Mouse (Mus musculus) thymus, adult 2 months (tissue): ENCODE data around the gene Card9. TPM values are rescaled to one million over a fixed set of nuclear protein-coding genes. Genes with fewer than 3 reads are reported as not detected.

Source experiments
- DNase-seq: peaks from one replicate; pipeline ENCODE4 v3.0.0; 2021
- H3K27ac ChIP-seq: fragments of 200-500 bp; 2 replicates; pipeline ENCODE4 v1.5.1; 2012; ENCODE audit warnings: low read length, control low read depth; ENCODE audit not compliant: control insufficient read depth, insufficient read depth
- H3K27me3 ChIP-seq: fragments of 200-500 bp; 2 replicates; pipeline ENCODE4 v1.6.1; 2012; ENCODE audit warnings: mild to moderate bottlenecking, low read length, moderate library complexity, mixed read lengths; ENCODE audit not compliant: control insufficient read depth, insufficient read depth
- H3K36me3 ChIP-seq: fragments of 200-500 bp; 2 replicates; pipeline ENCODE4 v1.6.1; 2012; ENCODE audit warnings: mild to moderate bottlenecking, low read length, moderate library complexity; ENCODE audit not compliant: control insufficient read depth, insufficient read depth
- H3K4me1 ChIP-seq: fragments of 200-500 bp; replicated peaks from 2 replicates; pipeline ENCODE4 v1.6.1; 2012; ENCODE audit warnings: low read length; ENCODE audit not compliant: control insufficient read depth, insufficient read depth
- H3K4me3 ChIP-seq: fragments of 200-500 bp; 2 replicates; pipeline ENCODE4 v1.5.1; 2012; ENCODE audit warnings: mild to moderate bottlenecking, low read length, control low read depth, moderate library complexity; ENCODE audit not compliant: control insufficient read depth, insufficient read depth
- CTCF ChIP-seq: fragments of 200-500 bp; IDR thresholded peaks from 2 replicates; pipeline ENCODE4 v1.5.1; 2012; ENCODE audit warnings: mild to moderate bottlenecking, control low read depth, low read length, moderate library complexity, borderline replicate concordance; ENCODE audit not compliant: control insufficient read depth, poor library complexity, insufficient read depth; ENCODE audit errors: extremely low read depth
- POLR2A ChIP-seq: fragments of 200-500 bp; IDR thresholded peaks from 2 replicates; pipeline ENCODE4 v1.6.1; 2012; ENCODE audit warnings: mild to moderate bottlenecking, low read length, control low read depth, moderate library complexity; ENCODE audit not compliant: control insufficient read depth, poor library complexity, insufficient read depth; ENCODE audit errors: extremely low read depth
- WGBS: fragments of 180-500 bp; shearing (Covaris S2); methylation state at CpG from one replicate; pipeline ENCODE4 v1.1.7; 2018; 5-methylcytosine and 5-hydroxymethylcytosine counted together
- polyA plus RNA-seq: library from polyadenylated mRNA; depleted of rRNA; stranded (reverse); fragments of >200 nt; gene quantifications from 2 replicates; pipeline ENCODE4 v1.2.3, GENCODE M21; 2012

The Card9 gene
- polyA plus RNA-seq, 1 experiment = 51.0 TPM

GRCm38 (mm10) chr2:26348241-26348640 lies 12.5 kb downstream of the Card9 start:
- 93% methylated on average over 6 of the region's 6 CpGs for WGBS
- Histone ChIP-seq H3K36me3 (no peaks in the 10 kb centered on the region), H3K4me3 (no peak overlapping the region), H3K27me3 (no peaks in the 10 kb centered on the region), H3K4me1 (peaks cover 19% of the 10 kb centered on the region), H3K27ac (no peak overlapping the region)
- DNase-seq = no peak
- TF ChIP-seq POLR2A (no peak), CTCF (no peak)

GRCm38 (mm10) chr2:26342609-26343490 lies 17.9 kb downstream of the Card9 start:
- Histone ChIP-seq H3K27me3 (no peaks in the 10 kb centered on the region), H3K36me3 (no peaks in the 10 kb centered on the region), H3K4me3 (no peak overlapping the region), H3K4me1 (peaks cover 15% of the 10 kb centered on the region), H3K27ac (0 out of 2 replicates have a peak overlapping the region, but pooled peaks have one; percentile 6)
- 69% methylated on average over 11 of the region's 11 CpGs for WGBS
- TF ChIP-seq POLR2A (no peak), CTCF (no peak)
- no peak for DNase-seq

- WGBS = 69% methylated on average over 10 of the region's 10 CpGs
- H3K27me3 ChIP-seq = no peaks in the 10 kb centered on the region
- DNase-seq = no peak
- TF ChIP-seq CTCF (no peak), POLR2A (no peak)
- no peak overlapping the region for H3K27ac ChIP-seq
- H3K4me1 ChIP-seq = peaks cover 15% of the 10 kb centered on the region
- no peak overlapping the region for H3K4me3 ChIP-seq
- no peaks in the 10 kb centered on the region for H3K36me3 ChIP-seq
Measured at GRCm38 (mm10) chr2:26342044-26342443, 18.7 kb downstream of the Card9 start.

- H3K4me3 ChIP-seq = no peak overlapping the region
- no peaks in the 10 kb centered on the region for H3K36me3 ChIP-seq
- peaks cover 15% of the 10 kb centered on the region for H3K4me1 ChIP-seq
- no peaks in the 10 kb centered on the region for H3K27me3 ChIP-seq
- TF ChIP-seq CTCF (no peak), POLR2A (no peak)
- no peak for DNase-seq
- WGBS = 100% methylated on average over 2 of the region's 2 CpGs
- no peak overlapping the region for H3K27ac ChIP-seq
Measured at GRCm38 (mm10) chr2:26341510-26341981, 19.2 kb downstream of the Card9 start.

DNA sequence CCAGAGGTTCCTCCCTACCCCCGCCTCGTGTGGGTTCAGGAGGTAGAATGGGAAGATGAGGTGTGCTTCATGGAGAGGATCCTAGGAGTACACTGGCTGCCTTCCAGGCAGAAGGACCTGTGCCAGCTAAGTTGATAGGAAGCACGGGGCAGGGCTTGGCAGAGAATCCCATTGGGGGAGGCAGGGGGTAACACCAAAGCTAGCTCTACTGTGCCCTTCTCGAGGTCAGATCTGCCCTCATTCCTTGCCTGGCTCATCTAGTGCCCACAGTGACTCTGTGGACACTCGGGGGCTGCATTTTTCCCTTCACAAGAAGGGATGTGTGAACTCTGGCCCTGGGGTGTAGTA lies 21.5 kb downstream of the Card9 start:
- Histone ChIP-seq H3K4me3 (no peak overlapping the region), H3K36me3 (no peaks in the 10 kb centered on the region), H3K27me3 (no peaks in the 10 kb centered on the region), H3K27ac (no peak overlapping the region), H3K4me1 (peaks cover 15% of the 10 kb centered on the region)
- no peak for DNase-seq
- WGBS = 96% methylated on average over 5 of the region's 5 CpGs
- no peak for TF ChIP-seq POLR2A
- TF ChIP-seq CTCF = no peak

DNA sequence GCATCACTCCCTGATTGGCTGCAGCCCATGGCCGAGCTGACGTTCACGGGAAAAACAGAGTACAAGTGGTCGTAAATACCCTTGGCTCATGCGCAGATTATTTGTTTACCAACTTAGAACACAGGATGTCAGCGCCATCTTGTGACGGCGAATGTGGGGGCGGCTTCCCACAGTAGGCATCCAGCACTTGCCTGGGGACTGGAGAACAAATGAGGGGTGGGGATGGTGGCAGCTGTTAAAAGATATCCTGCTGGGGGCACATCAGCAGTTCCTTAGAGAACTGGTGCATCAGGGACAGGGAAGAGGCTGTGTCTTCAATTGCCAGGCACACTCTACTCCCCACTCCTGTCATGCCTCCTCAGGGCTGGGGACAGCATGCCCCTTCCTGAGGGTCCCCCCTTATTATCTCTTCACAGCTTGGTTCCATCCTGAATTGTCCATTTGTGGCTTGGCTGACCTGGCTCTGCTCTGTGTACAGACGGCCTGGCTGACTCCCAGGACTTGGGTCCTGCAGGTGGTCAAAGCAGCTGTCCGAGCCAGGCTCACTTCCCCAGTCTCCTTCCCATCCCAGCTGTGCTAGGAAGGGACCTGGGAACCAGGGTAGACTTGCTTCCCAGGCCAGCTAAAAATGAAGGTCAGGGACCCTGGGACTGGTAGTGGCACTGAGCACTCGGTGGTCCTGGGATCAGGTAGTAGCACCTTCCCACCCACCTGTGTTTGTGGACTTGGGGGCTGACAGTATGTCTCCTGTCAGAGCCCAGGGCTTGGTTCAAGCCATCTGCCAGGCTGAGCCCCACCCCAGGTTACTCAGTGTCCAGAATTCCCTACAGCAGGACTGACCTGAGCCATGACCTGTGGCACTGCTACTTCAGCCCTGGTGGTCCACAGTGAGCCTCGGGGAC lies 22.2 kb downstream of the Card9 start:
- WGBS = 96% methylated on average over 10 of the region's 13 CpGs
- Histone ChIP-seq H3K4me1 (peaks cover 15% of the 10 kb centered on the region), H3K27me3 (no peaks in the 10 kb centered on the region), H3K27ac (no peak overlapping the region), H3K4me3 (no peak overlapping the region), H3K36me3 (no peaks in the 10 kb centered on the region)
- TF ChIP-seq CTCF (no peak), POLR2A (no peak)
- DNase-seq = no peak
